Mouse (Mus musculus): Measurements from ENCODE around the gene Gpr183. TPM values are rescaled to one million over a fixed set of nuclear protein-coding genes. Genes with fewer than 3 reads are reported as not detected.

Gene Gpr183
- 0.85 and 1.1 TPM in 2 replicates for polyA plus RNA-seq (2015; fragmentation: Nextera tagmentation; extraction: Ambion mirVana)

GRCm38 (mm10) chr14:121964990-121965389 lies at the start of gene Gpr183:
Gene Gpr183, minus strand, starts transcription at chr14:121965195.

GRCm38 (mm10) chr14:121915621-121916020 lies 49.4 kb downstream of the Gpr183 start, which contains the start of gene Gpr18:
Gene Gpr18, minus strand, starts transcription at chr14:121915781.

Other genes starting within 250 kb of the Gpr183 start
- gene Dock9, start 167.4 kb downstream of the Gpr183 start, polyA plus RNA-seq (2015; fragmentation: Nextera tagmentation; extraction: Ambion mirVana): 5.6 and 8.6 TPM in 2 replicates
- 28.0 and 39.9 TPM in 2 replicates for gene Ubac2, start 86.6 kb downstream of the Gpr183 start, polyA plus RNA-seq (2015; fragmentation: Nextera tagmentation; extraction: Ambion mirVana)
- 0.23 TPM in 1 of 2 replicates, not detected in the other for gene Gpr18, start 49.4 kb downstream of the Gpr183 start, polyA plus RNA-seq (2015; fragmentation: Nextera tagmentation; extraction: Ambion mirVana)
- not detected in 2 replicates for gene Timm8a2, start 69.5 kb upstream of the Gpr183 start, polyA plus RNA-seq (2015; fragmentation: Nextera tagmentation; extraction: Ambion mirVana)
- 115 and 184 TPM in 2 replicates for gene Tm9sf2, start 141.8 kb upstream of the Gpr183 start, polyA plus RNA-seq (2015; fragmentation: Nextera tagmentation; extraction: Ambion mirVana)
- 26.7 and 37.8 TPM in 2 replicates for gene Clybl, start 216.5 kb upstream of the Gpr183 start, polyA plus RNA-seq (2015; fragmentation: Nextera tagmentation; extraction: Ambion mirVana)

Data from adrenal gland, postnatal 0 days (tissue).